Mouse (Mus musculus) left cerebral cortex, adult 6 months (tissue): ENCODE results near the gene Olfr721-ps1. TPM values are rescaled to one million over a fixed set of nuclear protein-coding genes. Genes with fewer than 3 reads are reported as not detected.

Experiments
- long read RNA-seq, 2 experiments: library from polyadenylated mRNA; unstranded; transcript quantifications; one replicate each; pipeline ENCODE4 v2.0.0; 2019 to 2020
- polyA plus RNA-seq: library from polyadenylated mRNA; unstranded; fragments of <200 nt; fragmentation: Nextera tagmentation; gene quantifications from 2 replicates; pipeline ENCODE4 v1.2.3, GENCODE M21; 2021

Gene Olfr721-ps1
- polyA plus RNA-seq: not detected in 2 replicates
- long read RNA-seq, experiment 1: 0 reads
- long read RNA-seq, experiment 2: 0 reads

GRCm38 (mm10) chr14:14400998-14401397 lies at the start of gene Olfr721-ps1:
Olfr721-ps1 (plus strand) TSS chr14:14401298.

Other genes starting within 250 kb of the Olfr721-ps1 start
- not detected in 2 replicates for gene Olfr720, start 214.5 kb upstream of the Olfr721-ps1 start, polyA plus RNA-seq
- not detected in 2 replicates for gene Olfr31, start 78.5 kb upstream of the Olfr721-ps1 start, polyA plus RNA-seq
- 0.22 and 0.78 TPM in 2 replicates for gene Il3ra, start 55.0 kb upstream of the Olfr721-ps1 start, polyA plus RNA-seq